Mouse (Mus musculus): ENCODE results near the gene Hist1h3b. TPM values are rescaled to one million over a fixed set of nuclear protein-coding genes. Genes with fewer than 3 reads are reported as not detected.

Gene Hist1h3b
- total RNA-seq, 2 experiments from 2014 or later: 324 to 731 TPM

- peak; percentile 75; the same call in 1 of the 2 replicates for ATAC-seq (replicated peaks; ENCODE audit: low FRiP score, low TSS enrichment, poor library complexity, severe bottlenecking)
Observed at GRCm38 (mm10) chr13:23732156-23732804, 19.8 kb upstream of the Hist1h3b start.

- ATAC-seq (replicated peaks; ENCODE audit: low FRiP score, low TSS enrichment, poor library complexity, severe bottlenecking): no peak
Observed at GRCm38 (mm10) chr13:23737091-23737490, 15.0 kb upstream of the Hist1h3b start.

- ATAC-seq (replicated peaks; ENCODE audit: low FRiP score, low TSS enrichment, poor library complexity, severe bottlenecking): no peak
Observed at GRCm38 (mm10) chr13:23738041-23738440, 14.0 kb upstream of the Hist1h3b start.

- peak; percentile 75 for ATAC-seq (replicated peaks; ENCODE audit: low FRiP score, low TSS enrichment, poor library complexity, severe bottlenecking)
Observed at GRCm38 (mm10) chr13:23738677-23739068, 13.4 kb upstream of the Hist1h3b start, which contains the start of gene Hist1h1c. Hist1h1c (plus strand) TSS chr13:23738808.

- ATAC-seq (replicated peaks; ENCODE audit: low FRiP score, low TSS enrichment, poor library complexity, severe bottlenecking): peak; percentile 81
Observed at GRCm38 (mm10) chr13:23739069-23739921, 12.8 kb upstream of the Hist1h3b start.

GRCm38 (mm10) chr13:23739922-23740252, 12.2 kb upstream of the Hist1h3b start:
- ATAC-seq (replicated peaks; ENCODE audit: low FRiP score, low TSS enrichment, poor library complexity, severe bottlenecking): no peak; the same call in 1 of the 2 replicates

DNA sequence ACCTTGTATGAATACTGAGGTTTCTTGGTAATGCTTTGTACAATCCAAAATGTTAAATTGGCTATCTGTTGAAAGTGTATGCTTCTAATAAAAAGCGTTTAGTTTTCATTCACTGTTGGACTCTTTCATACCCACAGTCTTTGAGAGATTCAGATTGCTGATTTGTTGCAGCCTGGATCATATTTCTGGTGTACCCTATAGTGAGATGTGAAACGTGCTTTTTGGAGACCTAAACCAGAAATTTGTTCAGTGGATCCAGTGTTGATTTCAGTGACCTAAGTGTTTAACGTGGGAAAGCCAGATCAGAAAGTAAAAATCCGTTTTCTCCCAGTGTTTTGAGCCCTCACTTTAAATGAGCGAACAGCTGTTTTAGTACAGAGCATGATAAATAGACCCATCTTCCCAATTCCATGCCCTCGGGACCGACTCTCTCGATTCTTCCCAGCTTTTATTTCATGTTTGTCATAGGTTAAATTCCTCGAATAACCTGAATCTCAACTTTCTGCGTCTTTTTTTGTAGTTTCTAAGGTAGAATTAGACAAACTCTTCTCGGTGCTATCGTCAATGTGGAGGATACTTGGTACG, 11.7 kb upstream of the Hist1h3b start:
- ATAC-seq (replicated peaks; ENCODE audit: low FRiP score, low TSS enrichment, poor library complexity, severe bottlenecking): no peak

GRCm38 (mm10) chr13:23740910-23741309, 11.2 kb upstream of the Hist1h3b start:
- no peak for ATAC-seq (replicated peaks; ENCODE audit: low FRiP score, low TSS enrichment, poor library complexity, severe bottlenecking)

DNA sequence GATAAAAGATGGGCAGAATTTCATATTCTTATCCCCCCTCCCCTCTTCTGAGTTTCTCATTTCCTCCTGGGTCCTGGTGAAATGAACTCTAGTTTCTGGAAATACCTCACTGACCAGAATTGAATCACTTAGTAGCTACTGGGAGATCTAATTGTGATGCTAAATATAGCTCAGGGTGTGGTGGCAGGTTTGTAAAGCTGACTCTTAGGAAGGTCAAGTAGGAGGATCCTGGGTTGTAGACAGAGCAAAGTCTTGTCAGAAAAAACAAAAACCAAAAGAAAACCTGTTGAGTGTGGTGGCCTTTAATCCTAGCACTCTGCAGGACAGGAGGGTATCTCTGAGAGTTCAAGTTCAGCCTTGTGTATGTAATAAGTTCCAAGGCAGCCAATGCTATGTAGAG, 10.1 kb upstream of the Hist1h3b start:
- ATAC-seq (replicated peaks; ENCODE audit: low FRiP score, low TSS enrichment, poor library complexity, severe bottlenecking): no peak

DNA sequence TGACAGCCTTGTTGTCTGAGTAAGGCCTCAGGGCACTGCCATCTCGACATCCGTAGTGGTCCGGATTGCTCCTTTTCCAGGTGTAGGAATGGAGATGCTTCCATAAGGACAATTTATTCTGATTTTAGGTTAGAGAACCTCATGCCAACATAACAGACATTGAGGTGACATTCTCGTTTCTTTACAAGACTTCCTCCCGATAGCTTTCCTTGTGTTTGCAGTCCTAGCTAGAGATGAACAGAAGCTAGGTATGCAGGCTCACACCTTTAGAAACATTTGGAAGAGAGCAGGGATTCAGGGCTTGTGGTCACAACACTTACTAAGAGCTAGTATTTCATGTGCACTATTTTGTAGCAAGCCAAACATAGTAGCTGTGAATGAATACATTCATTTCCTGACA, 8.9 kb upstream of the Hist1h3b start:
- ATAC-seq (replicated peaks; ENCODE audit: low FRiP score, low TSS enrichment, poor library complexity, severe bottlenecking): no peak

DNA sequence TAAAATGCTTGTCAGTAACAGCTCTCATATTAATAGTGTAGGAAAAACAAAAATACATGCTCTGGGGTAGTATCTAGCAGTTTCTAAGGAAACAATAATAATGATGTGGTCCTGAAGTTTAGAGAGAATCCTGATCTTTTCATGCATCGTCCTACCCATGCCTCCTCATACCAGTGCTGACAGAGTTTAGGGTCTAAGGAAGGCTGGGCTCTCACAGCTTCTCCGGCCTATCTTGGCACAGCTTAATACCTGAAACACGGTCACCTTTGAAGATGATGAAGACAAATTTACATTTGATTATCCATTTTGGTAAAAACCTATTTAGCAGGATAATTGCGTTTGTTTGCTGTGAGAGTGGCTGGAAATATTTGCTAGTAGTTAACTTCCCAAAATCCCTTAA, 8.1 kb upstream of the Hist1h3b start:
- no peak for ATAC-seq (replicated peaks; ENCODE audit: low FRiP score, low TSS enrichment, poor library complexity, severe bottlenecking)

DNA sequence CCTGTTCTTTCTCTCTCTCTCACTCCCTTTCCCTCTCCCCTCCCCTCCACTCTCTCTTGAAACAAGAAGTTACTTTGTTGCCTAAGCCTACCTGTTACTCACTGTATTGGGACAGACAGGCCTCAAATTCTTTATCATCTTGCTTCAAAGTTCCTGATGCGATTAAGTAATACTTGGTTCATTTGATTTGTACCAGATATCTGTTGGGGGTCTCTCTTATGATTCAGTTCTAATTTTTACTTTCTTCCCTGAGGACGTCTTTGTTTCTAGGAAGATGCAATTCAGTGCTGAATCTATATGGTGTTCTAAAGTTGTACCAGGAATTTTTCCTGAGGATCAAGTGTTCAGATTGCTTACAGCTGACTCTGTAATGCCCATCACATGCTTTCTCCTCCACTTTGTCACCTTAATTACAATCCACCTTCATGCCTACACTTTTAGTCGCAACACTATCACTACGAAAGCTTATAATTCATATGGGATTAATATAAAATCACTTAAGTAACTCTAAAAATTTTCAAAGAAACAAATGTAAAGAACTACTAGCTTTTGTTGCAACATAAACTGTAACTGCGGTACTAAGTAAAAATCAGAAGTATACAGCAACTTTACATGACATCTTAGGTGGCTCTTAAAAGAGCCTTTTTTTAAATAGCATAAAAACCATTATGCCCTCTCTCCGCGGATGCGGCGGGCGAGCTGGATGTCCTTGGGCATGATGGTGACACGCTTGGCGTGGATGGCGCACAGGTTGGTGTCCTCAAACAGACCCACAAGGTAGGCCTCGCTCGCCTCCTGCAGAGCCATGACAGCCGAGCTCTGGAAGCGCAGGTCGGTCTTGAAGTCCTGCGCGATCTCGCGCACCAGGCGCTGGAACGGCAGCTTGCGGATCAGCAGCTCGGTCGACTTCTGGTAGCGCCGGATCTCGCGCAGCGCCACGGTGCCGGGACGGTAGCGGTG, 7.4 kb upstream of the Hist1h3b start:
- no peak for ATAC-seq (replicated peaks; ENCODE audit: low FRiP score, low TSS enrichment, poor library complexity, severe bottlenecking)

DNA sequence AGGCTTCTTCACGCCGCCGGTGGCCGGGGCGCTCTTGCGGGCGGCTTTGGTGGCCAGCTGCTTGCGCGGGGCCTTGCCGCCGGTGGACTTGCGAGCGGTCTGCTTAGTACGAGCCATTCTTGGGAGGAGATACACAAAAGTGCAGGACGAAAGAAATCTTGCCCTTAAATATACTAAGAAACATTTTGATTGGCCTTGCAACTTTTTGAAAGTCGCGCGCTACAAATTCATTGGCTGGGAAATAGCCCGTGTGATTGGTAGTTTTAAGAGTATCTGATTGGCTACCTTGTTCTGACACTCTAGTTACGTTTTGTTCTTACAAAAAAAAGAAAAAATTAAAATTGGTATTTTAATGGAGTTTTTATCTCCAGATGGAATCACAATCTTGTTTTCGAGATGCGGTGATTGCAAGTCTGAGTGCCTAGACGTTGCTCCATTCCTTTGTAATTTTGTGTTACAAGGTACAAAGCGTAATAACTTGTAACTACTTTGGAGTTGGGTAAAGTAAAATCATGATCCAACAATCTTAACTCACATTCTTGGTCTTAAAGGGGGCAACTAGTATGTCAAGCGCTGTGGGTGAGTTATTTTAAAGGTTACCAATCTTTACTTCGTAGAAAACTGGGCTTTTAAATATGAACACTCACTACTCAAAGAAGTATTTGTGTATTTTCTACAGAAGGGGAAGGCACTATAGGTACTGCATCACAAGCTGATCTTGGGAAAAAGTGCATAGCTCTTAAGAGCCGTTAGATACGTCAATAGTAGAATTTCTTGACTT, 6.5 kb upstream of the Hist1h3b start, which contains the start of gene Hist1h3c:
Gene Hist1h3c (minus strand): TSS at position 222 of the 781 bp plus-strand sequence.
- peak; percentile 62 for ATAC-seq (replicated peaks; ENCODE audit: low FRiP score, low TSS enrichment, poor library complexity, severe bottlenecking)

- peak; percentile 74 for ATAC-seq (replicated peaks; ENCODE audit: low FRiP score, low TSS enrichment, poor library complexity, severe bottlenecking)
Observed at GRCm38 (mm10) chr13:23746201-23747080, 5.6 kb upstream of the Hist1h3b start, which contains the start of gene Hist1h2bb. Hist1h2bb (plus strand) TSS chr13:23746734.

GRCm38 (mm10) chr13:23747081-23747891, 4.8 kb upstream of the Hist1h3b start:
- ATAC-seq (replicated peaks; ENCODE audit: low FRiP score, low TSS enrichment, poor library complexity, severe bottlenecking): peak; percentile 9; the same call in 1 of the 2 replicates

- ATAC-seq (replicated peaks; ENCODE audit: low FRiP score, low TSS enrichment, poor library complexity, severe bottlenecking): no peak
Observed at GRCm38 (mm10) chr13:23747892-23748288, 4.2 kb upstream of the Hist1h3b start.

Measured in megakaryocyte-erythroid progenitor cell, adult 5-6 weeks (primary cell).